Mouse (Mus musculus): ENCODE measurements around the gene Efnb3.

GRCm38 (mm10) chr11:69510796-69511496 is 49.1 kb downstream of the Efnb3 start:
- TF ChIP-seq CTCF (IDR thresholded peaks at IDR 0.05; ENCODE audit: extremely low read depth, insufficient read depth, low read length) (no peak), POLR2A (IDR thresholded peaks at IDR 0.05; ENCODE audit: extremely low read depth, insufficient read depth, low read length) (no peak)

Data from cortical plate, adult 2 months (tissue).